Mouse (Mus musculus) kidney, embryonic 15.5 days (tissue): Measurements from ENCODE around the gene Abcd3. TPM values are rescaled to one million over a fixed set of nuclear protein-coding genes. Genes with fewer than 3 reads are reported as not detected.

Source experiments
- ATAC-seq: fragments of 200-750 bp; cut with Nextera tagmentation; replicated peaks from 2 replicates; pipeline ENCODE4 v1.8.0; 2017; ENCODE audit warnings: moderate TSS enrichment; ENCODE audit not compliant: low FRiP score
- H3K27ac ChIP-seq: fragments of 300-500 bp; sonication (generic); 2 replicates; pipeline ENCODE4 v1.5.1; 2015; ENCODE audit warnings: mild to moderate bottlenecking, inconsistent platforms
- H3K27me3 ChIP-seq: fragments of 300-500 bp; sonication (generic); 2 replicates; pipeline ENCODE4 v1.6.1; 2015; ENCODE audit warnings: inconsistent platforms
- H3K36me3 ChIP-seq: fragments of 300-500 bp; sonication (generic); 2 replicates; pipeline ENCODE4 v1.6.1; 2015; ENCODE audit warnings: inconsistent platforms
- H3K4me1 ChIP-seq: fragments of 300-500 bp; sonication (generic); 2 replicates; pipeline ENCODE4 v1.6.1; 2015; ENCODE audit warnings: inconsistent platforms
- H3K4me2 ChIP-seq: fragments of 300-500 bp; sonication (generic); 2 replicates; pipeline ENCODE4 v1.6.1; 2015; ENCODE audit warnings: moderate library complexity, mild to moderate bottlenecking, inconsistent platforms
- H3K4me3 ChIP-seq: fragments of 300-500 bp; sonication (generic); replicated peaks from 2 replicates; pipeline ENCODE4 v1.5.1; 2015; ENCODE audit warnings: mild to moderate bottlenecking, inconsistent platforms
- H3K9ac ChIP-seq: fragments of 300-500 bp; sonication (generic); 2 replicates; pipeline ENCODE4 v1.6.1; 2015; ENCODE audit warnings: mild to moderate bottlenecking, inconsistent platforms
- H3K9me3 ChIP-seq: fragments of 300-500 bp; sonication (generic); replicated peaks from 2 replicates; pipeline ENCODE4 v1.6.1; 2016; ENCODE audit warnings: inconsistent platforms
- WGBS: fragments of 180-500 bp; shearing (Covaris S2); methylation state at CpG from one replicate; pipeline ENCODE4 v1.1.7; 2015; ENCODE audit warnings: mixed read lengths; 5-methylcytosine and 5-hydroxymethylcytosine counted together
- polyA plus RNA-seq: library from polyadenylated mRNA; unstranded; fragments of >200 nt; fragmentation: Nextera tagmentation; extraction: Ambion mirVana; gene quantifications from 2 replicates; pipeline ENCODE4 v1.2.1, GENCODE M21; 2015

The Abcd3 gene
- polyA plus RNA-seq, 1 experiment from 2014 or later, result 65.3 TPM

DNA sequence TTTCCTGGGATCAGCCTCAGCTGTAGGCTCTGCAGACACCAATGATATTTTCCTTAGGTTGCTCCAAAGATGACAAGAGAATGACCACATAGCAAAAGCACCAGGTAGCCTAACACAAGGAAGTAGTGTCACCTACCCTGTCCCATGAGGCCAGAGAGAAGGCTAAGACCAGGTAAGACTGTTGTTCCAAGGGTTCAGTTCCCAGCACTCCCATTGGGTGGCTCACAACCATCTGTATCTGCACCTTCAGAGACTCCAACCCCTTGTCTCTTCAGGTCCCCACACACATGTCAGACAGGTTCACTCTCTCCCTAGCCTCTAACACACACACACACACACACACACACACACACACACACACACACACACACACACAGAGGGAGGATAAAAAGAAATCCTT, 99.8 kb downstream of the Abcd3 start:
- Histone ChIP-seq H3K27ac (no peak overlapping the region), H3K9ac (no peak overlapping the region), H3K27me3 (no peaks in the 10 kb centered on the region), H3K9me3 (no peaks in the 10 kb centered on the region), H3K4me2 (no peak overlapping the region), H3K4me3 (no peak overlapping the region), H3K36me3 (no peaks in the 10 kb centered on the region), H3K4me1 (peaks cover 24% of the 10 kb centered on the region)
- ATAC-seq, result no peak

DNA sequence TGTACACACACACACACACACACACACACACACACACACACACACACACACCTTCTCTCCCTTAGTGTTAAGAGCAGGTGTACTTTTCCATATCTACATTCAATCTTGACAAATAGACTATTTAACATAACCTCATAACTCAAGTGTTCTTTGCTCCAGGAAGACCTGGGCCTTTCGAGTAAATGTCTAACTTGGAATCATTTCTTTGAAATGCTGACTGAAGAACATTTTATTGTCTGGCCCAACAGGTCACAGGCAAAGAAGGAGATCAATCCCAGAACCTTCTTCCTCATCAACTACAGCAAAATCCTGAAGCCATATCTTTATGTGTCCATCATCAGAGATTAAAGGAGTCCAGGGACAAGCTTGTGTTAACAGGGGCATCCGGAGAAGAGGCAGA, 100.6 kb downstream of the Abcd3 start:
- no peaks in the 10 kb centered on the region for H3K27me3 ChIP-seq
- no peak for ATAC-seq
- 80% methylated on average over 2 of the region's 2 CpGs for WGBS
- H3K9me3 ChIP-seq, result no peaks in the 10 kb centered on the region
- H3K4me1 ChIP-seq, result peaks cover 24% of the 10 kb centered on the region
- no peak overlapping the region for H3K4me2 ChIP-seq
- no peak overlapping the region for H3K27ac ChIP-seq
- no peaks in the 10 kb centered on the region for H3K36me3 ChIP-seq
- H3K9ac ChIP-seq, result no peak overlapping the region
- no peak overlapping the region for H3K4me3 ChIP-seq

DNA sequence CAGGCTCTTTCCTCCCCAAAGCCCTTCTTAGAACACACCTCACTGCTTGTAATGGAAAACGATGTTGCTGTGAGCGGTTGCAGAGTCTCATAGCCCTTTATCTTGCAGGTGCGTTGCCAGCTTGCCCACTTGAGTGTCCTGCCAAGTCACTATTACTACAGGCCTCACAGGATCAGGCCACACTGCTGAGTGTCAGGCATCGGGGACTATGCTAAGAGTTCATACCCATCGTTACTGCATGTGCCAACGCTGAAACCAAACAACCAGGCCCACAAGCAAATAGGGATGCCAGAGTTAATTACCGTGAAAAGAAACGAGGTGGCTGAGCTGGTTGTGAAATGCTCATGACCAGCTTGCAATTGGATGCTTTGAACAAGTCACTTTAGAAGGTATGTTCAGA, 101.3 kb downstream of the Abcd3 start:
- Histone ChIP-seq H3K36me3 (no peaks in the 10 kb centered on the region), H3K27ac (peak overlapping the region; percentile 61), H3K4me2 (no peak overlapping the region), H3K9me3 (no peaks in the 10 kb centered on the region), H3K4me3 (no peak overlapping the region), H3K9ac (no peak overlapping the region), H3K27me3 (no peaks in the 10 kb centered on the region), H3K4me1 (peaks cover 24% of the 10 kb centered on the region)
- no peak; the same call in 1 of the 2 replicates for ATAC-seq
- WGBS, result 51% methylated on average over 8 of the region's 8 CpGs

DNA sequence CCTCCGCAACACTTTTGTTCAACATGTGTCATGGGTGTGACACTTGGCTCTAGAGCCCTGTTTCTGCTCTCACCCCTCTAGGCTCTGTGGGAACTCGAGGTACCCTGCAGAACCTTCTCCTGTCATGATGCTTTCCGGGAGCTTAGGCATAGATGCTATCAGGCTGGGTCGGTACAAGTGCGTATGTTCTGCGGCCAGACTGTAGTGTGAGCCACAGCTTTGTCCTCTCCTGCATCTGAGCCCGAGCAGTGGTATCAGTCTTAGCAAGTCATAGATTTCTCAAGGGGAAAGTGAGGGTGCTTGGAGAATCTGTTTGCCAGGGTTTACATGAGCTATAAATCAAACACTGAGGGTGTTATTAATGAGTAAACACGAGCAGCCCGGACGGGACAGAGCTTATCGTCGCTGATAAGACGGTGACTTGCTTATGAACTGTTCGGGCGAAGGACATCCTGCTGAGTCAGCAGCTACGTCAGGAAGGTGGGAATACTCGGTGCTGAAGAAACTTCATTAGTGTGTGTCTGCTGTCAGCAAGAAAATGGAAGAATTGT, 101.9 kb downstream of the Abcd3 start:
- Histone ChIP-seq H3K4me1 (peaks cover 24% of the 10 kb centered on the region), H3K9me3 (no peaks in the 10 kb centered on the region), H3K27ac (peak overlapping the region; percentile 61), H3K4me2 (0 out of 2 replicates have a peak overlapping the region, but pooled peaks have one; percentile 23), H3K9ac (no peak overlapping the region), H3K36me3 (no peaks in the 10 kb centered on the region), H3K4me3 (no peak overlapping the region), H3K27me3 (no peaks in the 10 kb centered on the region)
- ATAC-seq, result peak; percentile 30; the same call in 1 of the 2 replicates
- WGBS, result 33% methylated on average over 17 of the region's 17 CpGs

DNA sequence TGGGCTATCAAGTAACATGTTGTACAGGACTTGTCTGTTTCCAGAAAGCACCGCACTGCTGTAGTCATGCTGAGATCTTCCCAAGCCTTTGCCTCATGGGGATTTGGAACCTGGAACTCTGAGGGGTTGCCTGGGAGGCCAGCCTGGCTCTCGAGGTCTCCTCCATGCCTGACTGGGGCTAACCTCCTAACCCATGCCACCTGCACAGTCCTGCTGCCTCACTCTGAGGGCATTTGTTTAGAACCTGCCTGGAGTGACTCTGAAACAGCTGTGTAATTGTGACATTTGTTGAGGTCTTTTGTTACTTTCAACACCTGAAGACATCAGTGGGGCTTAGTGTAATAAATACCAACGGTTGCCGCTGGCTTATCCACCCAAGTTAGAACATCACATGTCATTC, 102.9 kb downstream of the Abcd3 start:
- no peaks in the 10 kb centered on the region for H3K36me3 ChIP-seq
- no peaks in the 10 kb centered on the region for H3K9me3 ChIP-seq
- H3K27me3 ChIP-seq, result no peaks in the 10 kb centered on the region
- H3K27ac ChIP-seq, result peak overlapping the region; percentile 28; the same call in 1 of the 2 replicates
- WGBS, result 35% methylated on average over 4 of the region's 4 CpGs
- H3K4me1 ChIP-seq, result peaks cover 24% of the 10 kb centered on the region
- no peak overlapping the region for H3K4me2 ChIP-seq
- H3K9ac ChIP-seq, result no peak overlapping the region
- H3K4me3 ChIP-seq, result no peak overlapping the region
- ATAC-seq, result 0 out of 2 replicates have a peak, but pooled peaks have one; percentile 38

DNA sequence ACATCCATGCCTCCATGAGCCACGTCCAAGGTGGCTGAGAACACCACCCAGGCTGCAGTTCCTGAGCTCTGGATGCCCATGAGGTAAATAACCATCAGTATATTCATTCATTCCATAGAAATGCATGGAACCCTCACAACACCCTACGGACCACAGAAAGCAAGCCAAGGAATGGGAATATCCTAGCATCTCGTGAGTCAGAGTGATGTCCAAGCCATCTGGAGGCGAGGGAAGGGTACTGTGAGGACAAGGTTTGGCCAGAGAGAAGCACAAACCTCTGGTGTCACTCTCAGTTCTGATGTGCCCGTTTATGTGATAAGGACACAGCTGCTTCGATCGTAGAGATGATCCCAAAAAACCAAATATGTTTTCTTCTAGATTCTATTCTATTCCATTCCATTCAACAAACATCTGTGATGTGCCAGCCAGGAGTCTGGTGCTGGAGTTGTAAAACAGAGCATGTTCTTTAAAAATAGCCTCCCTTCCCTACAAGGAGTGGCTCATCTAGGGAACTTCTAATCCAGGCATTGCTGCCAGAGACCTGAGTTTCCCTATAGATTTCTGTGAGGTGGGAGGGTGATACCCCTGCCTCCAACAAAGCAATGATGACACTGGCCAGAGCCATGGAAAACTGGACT, 104.1 kb downstream of the Abcd3 start:
- H3K4me2 ChIP-seq, result no peak overlapping the region
- no peaks in the 10 kb centered on the region for H3K9me3 ChIP-seq

More for the DNA sequence above, 104.1 kb downstream of the Abcd3 start:
- Histone ChIP-seq H3K27me3 (no peaks in the 10 kb centered on the region), H3K27ac (no peak overlapping the region), H3K4me3 (no peak overlapping the region), H3K36me3 (no peaks in the 10 kb centered on the region), H3K4me1 (peaks cover 24% of the 10 kb centered on the region), H3K9ac (no peak overlapping the region)
- no peak for ATAC-seq
- 88% methylated on average over 7 of the region's 7 CpGs for WGBS

Other genes starting within 250 kb of the Abcd3 start
- not detected in 2 replicates for gene 4930432M17Rik, start 144.5 kb downstream of the Abcd3 start, polyA plus RNA-seq
- 16.7 and 17.4 TPM in 2 replicates for gene F3, start 91.8 kb downstream of the Abcd3 start, polyA plus RNA-seq
- gene Arhgap29, start 137.2 kb upstream of the Abcd3 start, polyA plus RNA-seq, result 43.3 and 47.9 TPM in 2 replicates
- 0.70 and 0.72 TPM in 2 replicates for gene Abca4, start 229.1 kb upstream of the Abcd3 start, polyA plus RNA-seq